Mouse (Mus musculus) lung, embryonic 14.5 days (tissue): ENCODE data around the gene Hcrtr1. TPM values are rescaled to one million over a fixed set of nuclear protein-coding genes. Genes with fewer than 3 reads are reported as not detected.

ENCODE experiments used
- ATAC-seq: fragments of 200-750 bp; cut with Nextera tagmentation; 2 replicates; pipeline ENCODE4 v1.8.0; 2017; ENCODE audit warnings: mild to moderate bottlenecking, moderate TSS enrichment, moderate library complexity; ENCODE audit not compliant: insufficient read depth
- DNase-seq: peaks from one replicate; pipeline ENCODE4 v3.0.0-alpha.2; 2015
- H3K27ac ChIP-seq: fragments of 300-500 bp; sonication (generic); 2 replicates; pipeline ENCODE4 v1.5.1; 2014; ENCODE audit warnings: low read depth, mild to moderate bottlenecking, moderate library complexity
- H3K27me3 ChIP-seq: fragments of 300-500 bp; sonication (generic); 2 replicates; pipeline ENCODE4 v1.6.1; 2014; ENCODE audit warnings: low read length, control low read depth; ENCODE audit not compliant: insufficient read depth
- H3K36me3 ChIP-seq: fragments of 300-500 bp; sonication (generic); 2 replicates; pipeline ENCODE4 v1.6.1; 2014; ENCODE audit warnings: control low read depth; ENCODE audit not compliant: insufficient read depth
- H3K4me1 ChIP-seq: fragments of 300-500 bp; sonication (generic); 2 replicates; pipeline ENCODE4 v1.6.1; 2014; ENCODE audit warnings: antibody characterized with exemption, control low read depth; ENCODE audit not compliant: insufficient read depth
- H3K4me2 ChIP-seq: fragments of 300-500 bp; sonication (generic); 2 replicates; pipeline ENCODE4 v1.6.1; 2014; ENCODE audit warnings: mild to moderate bottlenecking
- H3K4me3 ChIP-seq: fragments of 300-500 bp; sonication (generic); 2 replicates; pipeline ENCODE4 v1.5.1; 2014; ENCODE audit warnings: low read depth, low read length
- H3K9ac ChIP-seq: fragments of 300-500 bp; sonication (generic); 2 replicates; pipeline ENCODE4 v1.6.1; 2014
- H3K9me3 ChIP-seq: fragments of 300-500 bp; sonication (generic); 2 replicates; pipeline ENCODE4 v1.6.1; 2016; ENCODE audit warnings: low read depth, low read length, control low read depth
- CTCF ChIP-seq: IDR thresholded peaks from 2 replicates; pipeline ENCODE4 v1.5.1; 2016; ENCODE audit warnings: antibody characterized with exemption, low read depth
- WGBS: fragments of 180-500 bp; shearing (Covaris S2); extraction: QIAGEN DNeasy Blood & Tissue Kit; methylation state at CpG from one replicate; pipeline ENCODE4 v1.1.7; 2014; 5-methylcytosine and 5-hydroxymethylcytosine counted together
- polyA plus RNA-seq: library from polyadenylated mRNA; unstranded; fragments of >200 nt; fragmentation: Nextera tagmentation; extraction: Ambion mirVana; gene quantifications from 2 replicates; pipeline ENCODE4 v1.2.1, GENCODE M21; 2014

Gene Hcrtr1
- polyA plus RNA-seq, 1 experiment from 2014 or later: 0.39 TPM

GRCm38 (mm10) chr4:130161349-130161748, 22.2 kb upstream of the Hcrtr1 start:
- ATAC-seq (no peak), DNase-seq (no peak)
- WGBS: 32% methylated on average over 4 of the region's 4 CpGs
- Histone ChIP-seq H3K9me3 (no peaks in the 10 kb centered on the region), H3K4me1 (peaks cover 17% of the 10 kb centered on the region), H3K27me3 (no peaks in the 10 kb centered on the region), H3K9ac (no peak overlapping the region), H3K4me2 (no peak overlapping the region), H3K27ac (no peak overlapping the region), H3K36me3 (no peaks in the 10 kb centered on the region), H3K4me3 (no peak overlapping the region)
- no peak for TF ChIP-seq CTCF

- Histone ChIP-seq H3K9ac (no peak overlapping the region), H3K27me3 (peaks cover 7% of the 10 kb centered on the region; the same call in 1 of the 2 replicates), H3K4me3 (no peak overlapping the region), H3K36me3 (no peaks in the 10 kb centered on the region), H3K27ac (no peak overlapping the region), H3K9me3 (no peaks in the 10 kb centered on the region), H3K4me2 (no peak overlapping the region), H3K4me1 (no peaks in the 10 kb centered on the region)
- no peak for ATAC-seq
- 64% methylated on average over 12 of the region's 12 CpGs for WGBS
- no peak for TF ChIP-seq CTCF
- no peak for DNase-seq
Measured at GRCm38 (mm10) chr4:130156812-130157371, 17.7 kb upstream of the Hcrtr1 start.

- TF ChIP-seq CTCF: no peak
- H3K4me1 ChIP-seq: no peaks in the 10 kb centered on the region
- H3K9ac ChIP-seq: no peak overlapping the region
- peaks cover 7% of the 10 kb centered on the region; the same call in 1 of the 2 replicates for H3K27me3 ChIP-seq
- WGBS: 78% methylated on average over 3 of the region's 3 CpGs
- no peaks in the 10 kb centered on the region for H3K9me3 ChIP-seq
- H3K36me3 ChIP-seq: no peaks in the 10 kb centered on the region
- no peak overlapping the region for H3K4me3 ChIP-seq
- no peak for ATAC-seq
- H3K4me2 ChIP-seq: no peak overlapping the region
- DNase-seq: no peak
- H3K27ac ChIP-seq: no peak overlapping the region
Measured at GRCm38 (mm10) chr4:130154250-130154649, 15.1 kb upstream of the Hcrtr1 start.

- Histone ChIP-seq H3K9ac (no peak overlapping the region), H3K36me3 (no peaks in the 10 kb centered on the region), H3K9me3 (no peaks in the 10 kb centered on the region), H3K4me3 (no peak overlapping the region), H3K27ac (no peak overlapping the region), H3K27me3 (peaks cover 7% of the 10 kb centered on the region; the same call in 1 of the 2 replicates), H3K4me1 (no peaks in the 10 kb centered on the region), H3K4me2 (no peak overlapping the region)
- WGBS: 72% methylated on average over 10 of the region's 10 CpGs
- no peak for TF ChIP-seq CTCF
- DNase-seq (no peak), ATAC-seq (no peak)
Measured at GRCm38 (mm10) chr4:130148405-130148804, 9.2 kb upstream of the Hcrtr1 start.

- Histone ChIP-seq H3K36me3 (no peaks in the 10 kb centered on the region), H3K4me2 (no peak overlapping the region), H3K9me3 (no peaks in the 10 kb centered on the region), H3K27ac (no peak overlapping the region), H3K9ac (no peak overlapping the region), H3K4me3 (no peak overlapping the region), H3K4me1 (no peaks in the 10 kb centered on the region; the same call in 1 of the 2 replicates), H3K27me3 (peaks cover 41% of the 10 kb centered on the region)
- DNase-seq: no peak
- no peak for TF ChIP-seq CTCF
- ATAC-seq: no peak
- WGBS: 32% methylated on average over 3 of the region's 3 CpGs
Measured at GRCm38 (mm10) chr4:130141786-130142185, 2.6 kb upstream of the Hcrtr1 start.

- Histone ChIP-seq H3K27ac (no peak overlapping the region), H3K27me3 (peaks cover 41% of the 10 kb centered on the region), H3K4me1 (no peaks in the 10 kb centered on the region; the same call in 1 of the 2 replicates), H3K9ac (no peak overlapping the region), H3K4me2 (no peak overlapping the region), H3K9me3 (no peaks in the 10 kb centered on the region), H3K4me3 (no peak overlapping the region), H3K36me3 (no peaks in the 10 kb centered on the region)
- no peak for TF ChIP-seq CTCF
- no peak for ATAC-seq
- DNase-seq: no peak
- 40% methylated on average over 9 of the region's 9 CpGs for WGBS
Measured at GRCm38 (mm10) chr4:130140992-130141402, 1.8 kb upstream of the Hcrtr1 start.

- 1% methylated on average over 55 of the region's 57 CpGs for WGBS
- peak overlapping the region; percentile 29; the same call in 1 of the 2 replicates for H3K9ac ChIP-seq
- TF ChIP-seq CTCF: peak; percentile 94
- DNase-seq (peak; percentile 86), ATAC-seq (peak; percentile 75)
- H3K4me3 ChIP-seq: peak overlapping the region; percentile 32
- H3K36me3 ChIP-seq: no peaks in the 10 kb centered on the region
- no peaks in the 10 kb centered on the region for H3K9me3 ChIP-seq
- no peaks in the 10 kb centered on the region; the same call in 1 of the 2 replicates for H3K4me1 ChIP-seq
- H3K27ac ChIP-seq: no peak overlapping the region
- peak overlapping the region; percentile 67 for H3K4me2 ChIP-seq
- H3K27me3 ChIP-seq: peaks cover 41% of the 10 kb centered on the region
Measured at GRCm38 (mm10) chr4:130138441-130139213, 532 bp downstream of the Hcrtr1 start.
